14 mouse cellular contexts compared by ENCODE assay signal in genomic region chrX:7992379-7993067, GRCm38 (mm10). TPM values are rescaled to one million over a fixed set of nuclear protein-coding genes. Genes with fewer than 3 reads are reported as not detected.
A peak's percentile ranks its signal among the peaks of the same experiment; 100 is the strongest.
DNase-seq lines count a peak whose midpoint lies in the region; ATAC-seq lines count a peak whose summit lies in the region.
"Had no signal": no experiment of that assay in that cellular context is flagged by ENCODE, and none has a peak within 500 bp of the region (broad histone marks: within the 10 kb centered on the region; RNA-seq: fewer than 3 reads in every experiment).

No protein-coding gene starts in this region.

- DNase-seq in thymus, postnatal 14 days: peak; percentile 3
- no peak for DNase-seq in thymus, adult 18-20 months
- peak; percentile 6 to 37 for DNase-seq in kidney, postnatal 4 days
- no peak for DNase-seq in right cerebral cortex, postnatal 14 days
- no peak for DNase-seq in spleen, adult 18-20 months
- no peak for DNase-seq in embryo, embryonic 10 days (ENCODE audit: low spot score)
- DNase-seq: gastrocnemius, postnatal 14 days; lung, adult 2 months had no signal

- peak; percentile 90 for ATAC-seq in erythroid progenitor cell, adult 5-6 weeks (replicated peaks; ENCODE audit: low FRiP score, poor library complexity, severe bottlenecking)
- ATAC-seq: forebrain, embryonic 13.5 days; inflammation-experienced regulatory T-cells, adult 6 months; midbrain, embryonic 13.5 days had no signal

RNA-seq across cellular contexts. Expression of gene Gata1, which starts 14.7 kb away (rescaled TPM):
- total RNA-seq in erythroid progenitor cell, adult 5-6 weeks (2015; ENCODE audit: low replicate concordance): 205 and 250 TPM in 2 replicates
- total RNA-seq in erythroid progenitor cell, adult 5-6 weeks (2017; ENCODE audit: low replicate concordance): 129 and 147 TPM in 2 replicates
- total RNA-seq: left cerebral cortex, adult 8-10 months had no signal

RNA-seq across cellular contexts. Expression of gene Glod5, which starts 25.8 kb away (rescaled TPM):
- not detected in 2 replicates for total RNA-seq in erythroid progenitor cell, adult 5-6 weeks (2015; ENCODE audit: low replicate concordance)
- total RNA-seq in erythroid progenitor cell, adult 5-6 weeks (2017; ENCODE audit: low replicate concordance): not detected in 2 replicates
- total RNA-seq: CH12.LX; gastrocnemius, postnatal 14 days had no signal

RNA-seq across cellular contexts. Expression of gene Hdac6, which starts 44.8 kb away (rescaled TPM):
- total RNA-seq in erythroid progenitor cell, adult 5-6 weeks (2015; ENCODE audit: low replicate concordance): 7.2 and 15.9 TPM in 2 replicates
- total RNA-seq in erythroid progenitor cell, adult 5-6 weeks (2017; ENCODE audit: low replicate concordance): 13.0 and 21.8 TPM in 2 replicates

Comparison
In these comparisons a context has a peak if more than half of its experiments do, and no peak if none do; other contexts are left out.
1. DNase-seq: peak in thymus, postnatal 14 days (single experiment) and kidney, postnatal 4 days (2 of 2); none in thymus, adult 18-20 months (0 of 2), right cerebral cortex, postnatal 14 days (single experiment), spleen, adult 18-20 months (0 of 2) and embryo, embryonic 10 days (single experiment).